Comparison of ENCODE assay signal across 12 mouse cellular contexts in the genomic region with DNA sequence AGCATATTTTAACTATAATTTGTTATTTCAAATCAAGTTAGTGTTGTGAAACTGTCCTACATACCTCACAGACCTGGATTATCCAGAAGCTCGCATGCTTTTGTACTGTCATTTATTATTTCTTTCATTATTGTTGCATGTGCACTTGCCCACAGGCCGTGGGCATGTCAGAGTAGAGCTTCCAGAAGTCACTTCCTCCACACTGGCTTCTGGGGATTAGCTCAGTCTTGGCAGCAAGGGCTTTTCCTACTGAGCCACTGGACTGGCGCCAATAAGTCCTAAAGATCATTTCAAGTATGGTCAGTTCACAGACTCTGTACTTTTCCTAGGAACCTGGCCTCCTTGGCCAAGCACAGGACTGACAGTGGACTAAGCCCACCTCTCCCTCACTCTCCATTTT. TPM values are rescaled to one million over a fixed set of nuclear protein-coding genes. Genes with fewer than 3 reads are reported as not detected.
DNase-seq lines count a peak whose midpoint lies in the region; ATAC-seq and TF ChIP-seq lines count a peak whose summit lies in the region.
"Had no signal": no experiment of that assay in that cellular context is flagged by ENCODE, and none has a peak within 500 bp of the region (broad histone marks: within the 10 kb centered on the region; RNA-seq: fewer than 3 reads in every experiment).

No protein-coding gene starts in this region.

- H3K79me2 ChIP-seq in myocyte (ENCODE audit: control insufficient read depth, insufficient read depth) = no peaks in the 10 kb centered on the region

- no peak overlapping the region for H3K4me2 ChIP-seq in midbrain, embryonic 11.5 days
- no peak overlapping the region for H3K4me2 ChIP-seq in midbrain, embryonic 16.5 days (ENCODE audit: low read length)
- H3K4me2 ChIP-seq in myocyte (ENCODE audit: low read depth) = peak overlapping the region; percentile 31
- H3K4me2 ChIP-seq: liver, embryonic 11.5 days; neural tube, embryonic 13.5 days had no signal

- ATAC-seq in midbrain, embryonic 11.5 days (ENCODE audit: low FRiP score) = no peak
- no peak for ATAC-seq in midbrain, embryonic 16.5 days

- no peak overlapping the region for H3K9ac ChIP-seq in midbrain, embryonic 11.5 days (ENCODE audit: low read length)
- no peak overlapping the region for H3K9ac ChIP-seq in midbrain, embryonic 16.5 days (ENCODE audit: low read depth, low read length)
- H3K9ac ChIP-seq: neural tube, embryonic 13.5 days had no signal

- H3K4me3 ChIP-seq in midbrain, embryonic 11.5 days (ENCODE audit: low read depth, low read length) = no peak overlapping the region
- no peak overlapping the region for H3K4me3 ChIP-seq in midbrain, embryonic 16.5 days (ENCODE audit: low read depth, low read length)
- no peak overlapping the region for H3K4me3 ChIP-seq in myocyte
- H3K4me3 ChIP-seq: heart, embryonic 10.5 days; neural tube, embryonic 13.5 days had no signal

- no peak overlapping the region for H3ac ChIP-seq in myocyte (ENCODE audit: control insufficient read depth, insufficient read length)

- no peaks in the 10 kb centered on the region for H3K4me1 ChIP-seq in midbrain, embryonic 11.5 days (ENCODE audit: control insufficient read depth, insufficient read depth, low read length)
- no peaks in the 10 kb centered on the region for H3K4me1 ChIP-seq in midbrain, embryonic 16.5 days (ENCODE audit: control insufficient read depth, insufficient read depth, low read length)
- H3K4me1 ChIP-seq: heart, embryonic 10.5 days; neural tube, embryonic 13.5 days had no signal

- DNase-seq in cerebellum, postnatal 14 days = peak; percentile 73 to 77
- DNase-seq in cerebellum, adult 9-11 months = no peak
- peak; percentile 39 for DNase-seq in midbrain, embryonic 11.5 days (ENCODE audit: low spot score, missing footprints)
- DNase-seq in kidney, adult 8-10 months = peak; percentile 56 to 65
- no peak for DNase-seq in spleen, postnatal 4 days (ENCODE audit: low spot score in 2 of 2)
- no peak for DNase-seq in layer of hippocampus, postnatal 14 days (ENCODE audit: low spot score in 2 of 2)
- DNase-seq: layer of hippocampus, postnatal 36 days had no signal

- no peaks in the 10 kb centered on the region for H3K36me3 ChIP-seq in midbrain, embryonic 11.5 days (ENCODE audit: control insufficient read depth, insufficient read depth, low read length)
- no peaks in the 10 kb centered on the region for H3K36me3 ChIP-seq in midbrain, embryonic 16.5 days (ENCODE audit: control insufficient read depth, insufficient read depth, low read length)
- no peaks in the 10 kb centered on the region for H3K36me3 ChIP-seq in myocyte (ENCODE audit: control insufficient read depth, insufficient read depth)
- H3K36me3 ChIP-seq: heart, embryonic 10.5 days; neural tube, embryonic 13.5 days had no signal

- TF ChIP-seq POLR2A in myocyte (IDR thresholded peaks at IDR 0.05; ENCODE audit: insufficient read length, low read depth) = no peak

- no peaks in the 10 kb centered on the region for H3K27me3 ChIP-seq in midbrain, embryonic 11.5 days (ENCODE audit: control insufficient read depth, insufficient read depth, low read length)
- no peaks in the 10 kb centered on the region for H3K27me3 ChIP-seq in midbrain, embryonic 16.5 days (ENCODE audit: control insufficient read depth, insufficient read depth, low read depth, low read length)
- no peaks in the 10 kb centered on the region for H3K27me3 ChIP-seq in myocyte (ENCODE audit: control insufficient read depth, insufficient read depth, insufficient read length)
- H3K27me3 ChIP-seq: neural tube, embryonic 13.5 days had no signal

- WGBS in midbrain, embryonic 11.5 days = 82% methylated on average over 3 of the region's 3 CpGs
- WGBS in midbrain, embryonic 16.5 days = 71% methylated on average over 3 of the region's 3 CpGs

- H3K9me3 ChIP-seq in midbrain, embryonic 11.5 days (ENCODE audit: control insufficient read depth, low read length) = no peaks in the 10 kb centered on the region
- no peaks in the 10 kb centered on the region for H3K9me3 ChIP-seq in midbrain, embryonic 16.5 days (replicated peaks; ENCODE audit: control insufficient read depth, low read length, poor library complexity, severe bottlenecking)
- H3K9me3 ChIP-seq: heart, embryonic 10.5 days; neural tube, embryonic 13.5 days had no signal

- H3K27ac ChIP-seq in midbrain, embryonic 11.5 days (ENCODE audit: low read depth, low read length) = no peak overlapping the region
- no peak overlapping the region for H3K27ac ChIP-seq in midbrain, embryonic 16.5 days (ENCODE audit: low read length)
- H3K27ac ChIP-seq: heart, embryonic 10.5 days; neural tube, embryonic 13.5 days had no signal

TF ChIP-seq in myocyte, 11 proteins besides CTCF, POLR2A, EP300 and RAD21:
- TF ChIP-seq TCF3 (IDR thresholded peaks at IDR 0.05; ENCODE audit: insufficient read length, low read depth) = no peak
- TF ChIP-seq MYOD1 (IDR thresholded peaks at IDR 0.05; ENCODE audit: control insufficient read depth in 1 of 3, insufficient read length in 2 of 3, low read depth in 2 of 3) = no peak
- TF ChIP-seq SRF (IDR thresholded peaks at IDR 0.05; ENCODE audit: control insufficient read depth, insufficient read length, low read depth) = no peak
- no peak for TF ChIP-seq TCF12 (IDR thresholded peaks at IDR 0.05; ENCODE audit: insufficient read depth, poor library complexity, severe bottlenecking)
- no peak for TF ChIP-seq REST (IDR thresholded peaks at IDR 0.05; ENCODE audit: insufficient read depth, insufficient read length)
- TF ChIP-seq USF1 (IDR thresholded peaks at IDR 0.05; ENCODE audit: low read depth) = no peak
- no peak for TF ChIP-seq MAX (IDR thresholded peaks at IDR 0.05; ENCODE audit: low read depth)

RNA-seq across cellular contexts. Expression of a gene that starts 25.1 kb away (rescaled TPM):
- 30.6 and 37.1 TPM in 2 replicates for polyA plus RNA-seq in midbrain, embryonic 11.5 days (2014; fragmentation: Nextera tagmentation; extraction: Ambion mirVana)
- 21.5 and 25.0 TPM in 2 replicates for polyA plus RNA-seq in midbrain, embryonic 16.5 days (2015; fragmentation: Nextera tagmentation; extraction: Ambion mirVana)
- polyA plus RNA-seq in myocyte (2012; fragmentation: generic; extraction: Trizol) = 14.6 TPM
- 10 to 100 TPM; 24.7 to 26.1 TPM for total RNA-seq in layer of hippocampus, postnatal 14 days (2021)

Comparison
In these comparisons a context has a peak if more than half of its experiments do, and no peak if none do; other contexts are left out.
1. DNase-seq: peak in cerebellum, postnatal 14 days (2 of 2), midbrain, embryonic 11.5 days (single experiment) and kidney, adult 8-10 months (2 of 2); none in cerebellum, adult 9-11 months (single experiment), spleen, postnatal 4 days (0 of 2) and layer of hippocampus, postnatal 14 days (0 of 2).